Mouse (Mus musculus) ES-E14 (cell line): ENCODE results near the gene Robo3. TPM values are rescaled to one million over a fixed set of nuclear protein-coding genes. Genes with fewer than 3 reads are reported as not detected.

Experiments
- DNase-seq: peaks from one replicate; pipeline ENCODE4 v3.0.0-alpha.2; 2013; ENCODE audit warnings: low read depth, low spot score
- H3K27ac ChIP-seq: 2 replicates; pipeline ENCODE4 v1.5.1; 2012; ENCODE audit warnings: low read depth, mild to moderate bottlenecking, low read length, moderate library complexity, mixed read lengths; ENCODE audit not compliant: poor library complexity, insufficient read depth, severe bottlenecking
- H3K36me3 ChIP-seq: 2 replicates; pipeline ENCODE4 v1.6.1; 2012; ENCODE audit warnings: mild to moderate bottlenecking, low read length, moderate library complexity, mixed read lengths; ENCODE audit not compliant: control insufficient read depth, poor library complexity, insufficient read depth, severe bottlenecking
- H3K4me1 ChIP-seq, 2 experiments: fragments of 150-350 bp in 1 of 2; sonication (generic) in 1 of 2; 2 replicates each; pipeline ENCODE4 v1.6.1; 2012; ENCODE audit warnings: low read length in 2 of 2, mild to moderate bottlenecking in 1 of 2, mixed read lengths in 1 of 2; ENCODE audit not compliant: control insufficient read depth in 2 of 2, insufficient read depth in 2 of 2, poor library complexity in 1 of 2
- H3K4me3 ChIP-seq, 2 experiments: fragments of 150-350 bp in 1 of 2; sonication (generic) in 1 of 2; 2 replicates each; pipeline ENCODE4 v1.5.1; 2012; ENCODE audit warnings: low read length in 2 of 2, low read depth in 1 of 2, mild to moderate bottlenecking in 1 of 2, mixed read lengths in 1 of 2; ENCODE audit not compliant: insufficient read depth in 1 of 2, poor library complexity in 1 of 2, severe bottlenecking in 1 of 2
- H3K9ac ChIP-seq: 2 replicates; pipeline ENCODE4 v1.6.1; 2012; ENCODE audit warnings: low read depth, mild to moderate bottlenecking, low read length, mixed read lengths; ENCODE audit not compliant: poor library complexity, insufficient read depth, severe bottlenecking
- H3K9me3 ChIP-seq: fragments of 150-350 bp; sonication (generic); 2 replicates; pipeline ENCODE4 v1.6.1; 2012; ENCODE audit warnings: low read depth, mild to moderate bottlenecking, low read length; ENCODE audit not compliant: control insufficient read depth, insufficient read depth
- CHD2 ChIP-seq: IDR thresholded peaks from 2 replicates; pipeline ENCODE4 v1.6.1; 2014; ENCODE audit warnings: mild to moderate bottlenecking, low read depth, low read length, inconsistent platforms
- HCFC1 ChIP-seq: IDR thresholded peaks from 2 replicates; pipeline ENCODE4 v1.6.1; 2012; ENCODE audit warnings: low read length, inconsistent platforms, borderline replicate concordance; ENCODE audit not compliant: insufficient read depth
- MAFK ChIP-seq: IDR thresholded peaks from 2 replicates; pipeline ENCODE4 v1.6.1; 2014; ENCODE audit warnings: mild to moderate bottlenecking, low read depth, low read length, inconsistent platforms; ENCODE audit not compliant: insufficient read depth
- ZC3H11A ChIP-seq: IDR thresholded peaks from 2 replicates; pipeline ENCODE4 v1.6.1; 2012; ENCODE audit warnings: low read depth, mild to moderate bottlenecking, inconsistent platforms, low read length, borderline replicate concordance
- ZNF384 ChIP-seq: IDR thresholded peaks from 2 replicates; pipeline ENCODE4 v1.6.1; 2012; ENCODE audit warnings: low read depth, low read length, inconsistent platforms
- in situ Hi-C, 2 experiments: fragments of 600-800 bp; cut with MboI; formaldehyde crosslinking; loops; one replicate each; pipeline ENCODE4 v1.15.1; 2025; ENCODE audit warnings: low sequenced_read_pairs in 2 of 2, inconsistent platforms in 1 of 2; ENCODE audit not compliant: unreplicated experiment in 2 of 2
- total RNA-seq: library from RNA; depleted of rRNA; stranded (reverse); fragments of 300-350 nt; gene quantifications from 2 replicates; pipeline ENCODE4 v1.2.3, GENCODE M21; 2012; rRNA removed

Robo3 gene
- total RNA-seq = 1.2 and 1.4 TPM in 2 replicates

DNA sequence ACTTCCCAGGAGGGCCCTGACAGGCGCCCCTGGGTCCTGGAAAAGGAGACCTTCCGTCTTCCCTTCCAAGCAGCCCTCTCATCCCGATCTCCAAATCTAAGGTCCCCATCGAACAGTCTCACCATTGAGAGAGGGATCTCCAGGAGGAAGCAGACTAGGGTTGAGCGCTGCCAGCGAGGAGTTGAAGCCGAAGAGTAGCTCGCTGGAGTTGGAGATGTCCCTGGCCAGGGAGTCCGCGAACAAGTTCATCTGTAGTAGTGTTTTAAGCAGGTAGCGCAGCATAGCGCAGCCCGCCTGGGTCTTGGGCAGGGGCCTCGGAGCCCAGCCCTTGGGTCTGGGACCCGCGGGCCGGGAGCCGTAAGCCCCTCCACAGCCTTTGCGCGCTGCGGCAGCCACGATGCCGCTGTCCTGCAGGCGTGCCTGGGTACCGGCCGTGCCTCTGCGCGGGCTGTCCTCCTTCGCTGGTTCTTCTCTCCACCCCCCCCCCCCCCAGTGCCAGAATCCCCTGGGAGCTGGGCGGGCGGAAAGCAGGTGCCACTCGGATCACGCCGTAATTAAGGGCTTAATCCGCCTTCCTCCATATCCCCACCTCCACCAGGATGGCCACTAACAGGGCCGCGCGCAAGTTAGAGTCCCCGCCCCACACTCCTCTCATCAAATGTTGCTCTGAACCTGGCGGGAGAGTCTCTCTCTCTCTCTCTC lies at the start of gene Robo3:
Gene Robo3, minus strand, starts transcription at position 527 of the 702 bp plus-strand sequence.
- H3K9me3 ChIP-seq = no peaks in the 10 kb centered on the region
- H3K9ac ChIP-seq = peak within 1 kb of the TSS; percentile 13; the same call in 1 of the 2 replicates
- H3K4me1 ChIP-seq = peaks cover 3 to 8% of the 10 kb centered on the region in 2 experiments; a peak in 2 of 4 replicates
- in situ Hi-C loops = loop anchor here in 1 of 2 experiments (10.0 kb wide), 1 partner anchor 112 kb away; no protein-coding TSS in a partner anchor
- H3K4me3 ChIP-seq = peak within 1 kb of the TSS; percentile 37 to 62
- no peak within 1 kb of the TSS for H3K27ac ChIP-seq
- TF ChIP-seq ZC3H11A (no peak), HCFC1 (no peak), MAFK (no peak), ZNF384 (no peak), CHD2 (no peak)
- DNase-seq = no peak
- no peaks in the 10 kb centered on the region for H3K36me3 ChIP-seq

GRCm38 (mm10) chr9:37474923-37475322 lies 41.9 kb upstream of the Robo3 start:
- peaks cover 2 to 5% of the 10 kb centered on the region in 2 experiments; a peak in 2 of 4 replicates for H3K4me1 ChIP-seq
- TF ChIP-seq HCFC1 = no peak
- no peak for TF ChIP-seq MAFK
- no peak for TF ChIP-seq ZC3H11A
- TF ChIP-seq CHD2 = no peak
- TF ChIP-seq ZNF384 = no peak
- no peak overlapping the region for H3K27ac ChIP-seq
- no peaks in the 10 kb centered on the region; the same call in 1 of the 2 replicates for H3K36me3 ChIP-seq
- H3K9ac ChIP-seq = no peak overlapping the region
- DNase-seq = no peak
- H3K4me3 ChIP-seq = no peak overlapping the region
- in situ Hi-C loops = no loop called here
- no peaks in the 10 kb centered on the region for H3K9me3 ChIP-seq

- in situ Hi-C loops = no loop called here
- no peak overlapping the region for H3K4me3 ChIP-seq
- no peak overlapping the region for H3K9ac ChIP-seq
- H3K9me3 ChIP-seq = no peaks in the 10 kb centered on the region
- H3K4me1 ChIP-seq = peaks cover 2 to 5% of the 10 kb centered on the region in 2 experiments; a peak in 2 of 4 replicates
- TF ChIP-seq ZNF384 = no peak
- 0 out of 2 replicates have a peak, but pooled peaks have one; percentile 13 for TF ChIP-seq MAFK
- no peak for DNase-seq
- no peaks in the 10 kb centered on the region; the same call in 1 of the 2 replicates for H3K36me3 ChIP-seq
- H3K27ac ChIP-seq = no peak overlapping the region
Measured at GRCm38 (mm10) chr9:37473611-37474125, 40.6 kb upstream of the Robo3 start.

DNA sequence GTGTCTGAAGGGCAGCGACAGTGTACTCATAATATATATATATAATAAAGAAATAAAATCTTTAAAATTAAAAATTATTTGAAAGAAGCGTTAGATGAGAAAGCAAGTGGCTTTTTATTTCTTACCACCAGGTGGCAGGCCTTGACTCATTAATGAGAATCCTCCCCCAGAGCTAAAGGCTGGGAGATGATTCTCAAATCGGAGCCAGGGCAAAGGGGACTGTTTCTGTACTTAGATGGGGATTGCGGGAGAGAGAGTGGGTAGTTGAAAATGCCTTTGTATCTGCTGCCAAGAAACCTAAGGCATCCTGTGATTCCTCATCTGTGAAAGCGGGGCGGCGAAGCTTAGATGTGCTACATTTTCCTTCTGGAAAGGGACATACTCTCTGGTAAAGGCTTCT lies 29.7 kb upstream of the Robo3 start:
- in situ Hi-C loops = no loop called here
- no peaks in the 10 kb centered on the region for H3K9me3 ChIP-seq
- H3K9ac ChIP-seq = no peak overlapping the region
- H3K27ac ChIP-seq = no peak overlapping the region
- peak; percentile 86 for TF ChIP-seq ZC3H11A
- TF ChIP-seq MAFK = no peak
- H3K4me1 ChIP-seq = no peaks in the 10 kb centered on the region
- H3K4me3 ChIP-seq = no peak overlapping the region
- DNase-seq = no peak
- H3K36me3 ChIP-seq = no peaks in the 10 kb centered on the region

GRCm38 (mm10) chr9:37461571-37461970 lies 28.5 kb upstream of the Robo3 start:
- no peak for TF ChIP-seq ZNF384
- no peak for TF ChIP-seq ZC3H11A
- TF ChIP-seq HCFC1 = no peak
- TF ChIP-seq MAFK = no peak
- no peak for TF ChIP-seq CHD2
- in situ Hi-C loops = no loop called here
- Histone ChIP-seq H3K4me3 (no peak overlapping the region), H3K36me3 (no peaks in the 10 kb centered on the region), H3K9ac (no peak overlapping the region), H3K9me3 (no peaks in the 10 kb centered on the region), H3K4me1 (peaks cover 3 to 5% of the 10 kb centered on the region in 2 experiments; a peak in 2 of 4 replicates), H3K27ac (no peak overlapping the region)
- no peak for DNase-seq
